Mouse (Mus musculus) embryo, embryonic 9.5 days (tissue): ENCODE results near the gene Chsy1.

Experiments
- DNase-seq: peaks from one replicate; pipeline ENCODE4 v3.0.0-alpha.2; 2017; ENCODE audit errors: extremely low spot score

Gene Chsy1

GRCm38 (mm10) chr7:66108961-66109854, at the start of gene Chsy1:
Chsy1 (plus strand) TSS chr7:66109515.
- peak; percentile 92 for DNase-seq

DNA sequence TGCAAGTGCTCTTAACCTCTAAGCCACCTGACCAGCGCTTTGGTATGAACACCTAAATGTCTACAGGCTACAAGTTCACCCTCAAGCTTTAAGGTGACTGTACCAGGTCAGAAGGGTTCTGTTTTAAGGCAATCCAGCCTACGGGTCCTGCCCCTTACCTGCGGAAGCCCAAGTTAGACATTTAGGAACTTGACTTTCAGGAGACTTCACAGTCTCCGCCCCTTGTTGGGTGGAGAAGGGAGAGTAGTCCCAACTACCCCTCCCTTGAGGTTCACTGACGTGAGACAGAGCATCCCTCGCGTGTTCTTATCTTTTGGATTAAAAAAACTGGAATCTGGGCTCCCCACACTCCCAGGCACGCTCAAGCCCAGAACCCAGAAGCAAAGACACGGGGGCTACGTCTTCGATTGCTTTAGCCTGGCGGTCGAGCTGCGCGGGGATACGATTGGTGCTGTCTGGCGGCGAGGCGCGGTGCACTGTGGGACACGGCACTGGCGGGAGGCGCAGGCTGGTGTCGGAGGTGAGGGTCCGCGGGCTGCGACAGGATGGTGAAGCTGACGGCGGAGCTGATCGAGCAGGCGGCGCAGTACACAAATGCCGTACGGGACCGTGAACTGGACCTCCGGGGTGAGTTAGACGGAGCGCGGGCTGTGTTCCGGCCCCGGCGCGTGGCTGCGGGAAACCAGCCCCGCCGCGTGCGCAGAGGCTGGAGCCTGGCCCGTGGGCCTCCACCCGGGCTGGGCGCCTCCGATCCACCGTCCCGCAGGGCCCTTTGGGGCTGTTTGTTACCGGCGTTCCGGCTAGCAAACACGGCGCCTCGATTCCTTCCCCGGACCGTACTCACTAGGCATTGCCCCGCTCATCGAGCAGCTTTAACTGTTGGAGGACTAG, 49.0 kb upstream of the Chsy1 start:
- peak; percentile 89 for DNase-seq

DNA sequence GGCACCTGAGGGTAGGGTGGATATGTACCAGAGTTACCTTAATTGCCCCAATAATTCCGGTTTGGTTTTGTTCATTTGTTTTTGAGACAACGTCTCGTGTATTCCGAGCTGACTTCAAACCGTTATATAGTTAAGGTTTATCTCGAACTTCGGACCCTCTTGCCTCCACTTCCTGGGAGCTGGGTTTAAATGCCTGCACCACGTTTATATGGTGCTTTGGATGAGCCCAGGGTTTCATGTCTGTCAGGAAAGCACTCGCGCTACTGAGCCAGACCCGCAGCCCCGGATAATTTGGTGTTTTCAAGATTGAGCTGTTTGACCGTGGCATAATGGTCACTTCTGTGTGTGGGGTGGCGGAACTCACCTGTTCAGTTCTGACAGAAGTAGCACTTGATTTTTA, 48.3 kb upstream of the Chsy1 start:
- peak; percentile 10 for DNase-seq

DNA sequence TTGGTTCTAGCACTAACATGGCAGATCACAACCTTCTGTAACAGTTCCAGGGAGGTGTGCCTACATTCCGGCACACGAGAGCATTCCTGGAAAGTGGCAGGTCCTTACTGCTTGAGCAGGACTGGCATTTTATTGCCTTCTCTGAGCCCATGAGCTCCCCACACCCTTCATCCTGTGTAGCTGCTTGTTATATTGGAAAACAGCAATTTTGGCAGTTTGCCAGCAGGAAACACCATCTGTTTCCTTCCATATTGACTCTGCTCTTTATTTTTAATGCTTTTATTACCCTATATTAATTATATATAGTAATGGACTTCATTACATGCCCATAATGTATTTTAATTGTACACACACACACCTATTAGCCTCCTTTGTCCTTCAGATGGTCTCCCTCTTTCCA, 32.9 kb upstream of the Chsy1 start:
- DNase-seq, result no peak

GRCm38 (mm10) chr7:66079364-66080230, 29.7 kb upstream of the Chsy1 start, which contains the start of gene Selenos:
Selenos (plus strand) TSS chr7:66079649.
- peak; percentile 96 for DNase-seq

DNA sequence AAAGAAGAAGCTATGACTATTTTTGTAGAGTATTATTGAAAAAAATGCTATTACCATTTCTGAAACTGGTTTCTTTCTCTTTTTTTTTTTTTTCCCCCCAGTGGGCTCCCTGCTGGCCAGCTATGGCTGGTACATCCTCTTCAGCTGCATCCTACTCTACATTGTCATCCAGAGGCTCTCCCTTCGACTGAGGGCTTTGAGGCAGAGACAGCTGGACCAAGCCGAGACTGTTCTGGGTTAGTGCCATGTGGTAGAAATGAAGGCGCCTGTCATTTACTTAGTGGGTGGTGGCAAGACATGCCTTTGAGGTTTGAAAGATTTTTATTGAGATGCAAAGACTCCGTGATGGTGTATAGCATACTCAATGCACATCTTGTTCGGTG, 29.1 kb upstream of the Chsy1 start:
- DNase-seq, result peak; percentile 15

GRCm38 (mm10) chr7:66083757-66084156, 25.6 kb upstream of the Chsy1 start:
- DNase-seq, result no peak

- DNase-seq, result no peak
Observed at GRCm38 (mm10) chr7:66084546-66084945, 24.8 kb upstream of the Chsy1 start.

GRCm38 (mm10) chr7:66087652-66088051, 21.7 kb upstream of the Chsy1 start:
- no peak for DNase-seq

- no peak for DNase-seq
Observed at GRCm38 (mm10) chr7:66088077-66088476, 21.2 kb upstream of the Chsy1 start.

GRCm38 (mm10) chr7:66090676-66091190, 18.6 kb upstream of the Chsy1 start:
- no peak for DNase-seq

DNA sequence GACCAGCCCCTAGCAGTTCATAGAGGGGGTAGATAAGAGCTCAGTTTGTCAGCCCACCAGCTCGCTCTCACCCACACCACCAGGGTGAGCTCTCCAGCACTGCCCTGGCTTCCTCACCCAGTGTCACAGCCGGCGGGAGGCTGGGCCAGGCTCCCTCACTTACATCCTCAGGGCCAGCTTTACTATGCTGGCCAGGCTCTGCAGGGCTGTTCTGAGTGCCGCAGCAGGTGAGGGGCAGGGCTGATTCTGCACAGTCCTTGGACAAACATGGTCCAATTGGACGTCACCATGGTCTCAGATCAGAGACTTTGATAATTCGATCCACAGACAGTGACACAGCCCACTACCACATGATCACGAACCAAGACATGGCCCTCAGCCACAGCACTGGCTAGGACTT, 17.8 kb upstream of the Chsy1 start:
- no peak for DNase-seq

GRCm38 (mm10) chr7:66092656-66093055, 16.7 kb upstream of the Chsy1 start:
- DNase-seq, result no peak

DNA sequence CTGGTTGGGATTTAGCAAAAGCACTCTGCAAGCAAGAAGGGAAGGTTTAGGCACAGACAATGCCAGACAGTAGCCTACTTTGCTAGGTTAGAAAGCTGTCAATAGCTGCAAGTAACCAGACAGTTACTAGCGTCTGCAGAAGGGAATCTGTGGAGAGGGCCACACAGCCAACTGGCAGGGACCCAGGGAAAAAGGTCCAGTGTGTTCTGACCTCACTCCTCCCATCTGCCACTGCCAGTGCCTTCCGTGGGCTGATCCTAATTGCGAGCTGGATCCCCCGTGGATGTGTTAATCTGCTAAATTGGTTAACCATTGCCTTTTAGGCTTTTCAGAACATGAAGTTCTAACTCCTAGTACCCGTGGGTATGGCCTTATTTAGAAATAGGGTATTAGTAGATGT, 15.2 kb upstream of the Chsy1 start:
- DNase-seq, result no peak

DNA sequence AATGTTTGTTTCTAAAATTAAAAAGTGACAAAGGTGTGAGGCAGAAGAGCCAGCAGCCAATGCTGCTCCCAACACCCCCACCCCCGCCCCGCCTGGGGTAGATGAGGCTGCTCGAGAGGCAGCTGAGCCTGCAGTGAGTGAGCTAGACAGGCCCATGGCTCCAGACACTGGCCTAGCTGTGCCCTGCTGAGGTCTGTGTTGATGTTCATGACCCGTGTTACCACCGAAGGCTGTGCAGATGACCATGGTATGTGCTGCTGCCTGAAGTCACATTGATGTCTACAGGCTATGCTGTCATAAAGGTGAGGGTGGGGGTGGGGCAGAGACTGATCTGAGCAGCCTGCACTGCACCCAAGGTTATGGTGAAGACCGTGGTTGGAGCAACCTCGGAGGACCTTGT, 10.5 kb upstream of the Chsy1 start:
- no peak for DNase-seq

GRCm38 (mm10) chr7:66101866-66102265, 7.4 kb upstream of the Chsy1 start:
- peak; percentile 38 for DNase-seq

GRCm38 (mm10) chr7:66104531-66104930, 4.8 kb upstream of the Chsy1 start:
- DNase-seq, result no peak

- no peak for DNase-seq
Observed at GRCm38 (mm10) chr7:66105771-66106170, 3.5 kb upstream of the Chsy1 start.

DNA sequence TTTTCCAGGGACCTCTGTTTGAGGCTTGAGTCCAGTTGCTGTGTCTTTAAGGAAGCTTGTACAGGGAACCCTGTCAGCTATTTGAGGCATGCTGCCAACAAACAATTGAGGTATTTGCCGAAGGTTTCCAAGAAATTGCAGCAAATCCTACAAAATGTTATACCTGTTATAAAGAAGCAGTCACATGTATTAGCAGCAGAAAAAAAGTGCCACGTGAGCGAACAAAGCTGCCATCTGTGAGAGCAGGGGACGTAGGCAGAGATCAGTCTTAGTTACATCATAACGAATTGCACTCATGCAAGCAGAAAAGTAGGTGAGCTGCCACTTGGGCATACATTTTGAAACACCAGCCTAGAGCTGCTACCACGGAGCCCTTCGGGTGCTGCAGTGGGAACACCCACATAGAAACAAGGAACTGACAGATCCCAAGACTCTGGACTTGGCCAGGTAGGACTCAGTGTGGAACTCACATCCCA, 2.7 kb upstream of the Chsy1 start:
- DNase-seq, result no peak

GRCm38 (mm10) chr7:66107206-66107605, 2.1 kb upstream of the Chsy1 start:
- DNase-seq, result no peak

DNA sequence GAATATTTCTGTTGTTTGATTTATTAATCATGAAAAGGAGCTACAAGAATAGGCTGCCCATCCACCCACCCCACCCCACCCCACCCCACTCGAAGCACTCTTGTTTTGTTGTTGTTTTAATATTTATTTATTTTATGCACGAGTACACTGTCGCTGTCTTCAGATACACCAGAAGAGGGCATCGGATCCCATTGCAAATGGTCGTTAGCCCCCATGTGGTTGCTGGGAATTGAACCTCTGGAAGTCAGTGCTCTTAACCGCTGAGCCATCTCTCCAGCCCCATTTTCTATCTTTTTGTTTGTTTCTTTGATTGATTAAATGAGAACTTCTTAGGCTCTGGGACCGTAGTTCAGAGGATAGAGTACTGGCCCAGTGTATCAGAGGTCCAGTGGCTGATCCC, 1.4 kb upstream of the Chsy1 start:
- peak; percentile 36 for DNase-seq
